8 mouse cellular contexts compared by ENCODE assay signal in genomic region chrX:122396781-122397581, GRCm38 (mm10). TPM values are rescaled to one million over a fixed set of nuclear protein-coding genes. Genes with fewer than 3 reads are reported as not detected.
DNase-seq lines count a peak whose midpoint lies in the region; ATAC-seq and TF ChIP-seq lines count a peak whose summit lies in the region.

TSS of gene Nap1l3 (minus strand) at chrX:122397401.

- 19% methylated on average over 38 of the region's 39 CpGs for whole genome bisulfite sequencing in forebrain, embryonic 14.5 days
- WGBS in liver, embryonic 13.5 days (ENCODE audit: insufficient replicate concordance) = 2% methylated on average over 35 of the region's 39 CpGs
- WGBS in stomach, postnatal 0 days = 8% methylated on average over 38 of the region's 39 CpGs

- peak within 1 kb of the TSS; percentile 48 for H3K4me2 ChIP-seq in forebrain, embryonic 14.5 days (ENCODE audit: low read length)
- H3K4me2 ChIP-seq in liver, embryonic 13.5 days = peak within 1 kb of the TSS; percentile 60
- peak within 1 kb of the TSS; percentile 58 for H3K4me2 ChIP-seq in stomach, postnatal 0 days (replicated peaks; ENCODE audit: low read depth)

- peak; percentile 99 for ATAC-seq in forebrain, embryonic 14.5 days
- ATAC-seq in liver, embryonic 13.5 days (ENCODE audit: low read depth) = peak; percentile 93
- peak; percentile 98 for ATAC-seq in stomach, postnatal 0 days (ENCODE audit: low FRiP score, low TSS enrichment)

- no peak within 1 kb of the TSS for H3K27ac ChIP-seq in ES-E14 (ENCODE audit: insufficient read depth, low read depth, low read length, poor library complexity, severe bottlenecking)
- peak within 1 kb of the TSS; percentile 60; the same call in 1 of the 2 replicates for H3K27ac ChIP-seq in forebrain, embryonic 14.5 days (ENCODE audit: low read depth, low read length)
- no peak within 1 kb of the TSS for H3K27ac ChIP-seq in liver, embryonic 13.5 days
- H3K27ac ChIP-seq in stomach, postnatal 0 days (replicated peaks) = no peak within 1 kb of the TSS

- in situ Hi-C loops in ES-E14 (cut with MboI; ENCODE audit: low sequenced_read_pairs in 2 of 2, unreplicated experiment in 2 of 2) = no loop called here

- no peaks in the 10 kb centered on the region for H3K27me3 ChIP-seq in forebrain, embryonic 14.5 days (replicated peaks; ENCODE audit: control insufficient read depth, insufficient read depth, low read length)
- H3K27me3 ChIP-seq in liver, embryonic 13.5 days = no peaks in the 10 kb centered on the region
- H3K27me3 ChIP-seq in stomach, postnatal 0 days (ENCODE audit: control insufficient read depth, insufficient read depth, low read length) = no peaks in the 10 kb centered on the region

- H3K36me3 ChIP-seq in ES-E14 (ENCODE audit: control insufficient read depth, insufficient read depth, low read length, poor library complexity, severe bottlenecking) = no peaks in the 10 kb centered on the region
- no peaks in the 10 kb centered on the region for H3K36me3 ChIP-seq in forebrain, embryonic 14.5 days (ENCODE audit: control insufficient read depth, insufficient read depth, low read length)
- no peaks in the 10 kb centered on the region for H3K36me3 ChIP-seq in liver, embryonic 13.5 days
- H3K36me3 ChIP-seq in stomach, postnatal 0 days (ENCODE audit: control insufficient read depth, insufficient read depth, low read length) = no peaks in the 10 kb centered on the region

- DNase-seq in ES-E14 (ENCODE audit: low read depth, low spot score) = peak; percentile 43
- peak; percentile 75 to 89 for DNase-seq in cerebellum, adult 18-20 months
- peak; percentile 89 for DNase-seq in forebrain, embryonic 14.5 days (ENCODE audit: low spot score)
- peak; percentile 67 to 71 for DNase-seq in heart, postnatal 10 days
- peak; percentile 76 to 81 for DNase-seq in kidney, postnatal 36 days
- peak; percentile 17 for DNase-seq in liver, embryonic 13.5 days
- peak; percentile 63 for DNase-seq in neural tube, embryonic 10.5 days (ENCODE audit: extremely low spot score, low spot score)
- peak; percentile 58 for DNase-seq in stomach, postnatal 0 days (ENCODE audit: low spot score)

- H3K4me1 ChIP-seq in ES-E14 (ENCODE audit: control insufficient read depth in 2 of 2, insufficient read depth in 2 of 2, low read length in 2 of 2, poor library complexity in 1 of 2) = no peaks in the 10 kb centered on the region
- H3K4me1 ChIP-seq in forebrain, embryonic 14.5 days (ENCODE audit: control insufficient read depth, insufficient read depth, low read length) = no peaks in the 10 kb centered on the region
- no peaks in the 10 kb centered on the region for H3K4me1 ChIP-seq in liver, embryonic 13.5 days (replicated peaks)
- H3K4me1 ChIP-seq in stomach, postnatal 0 days (replicated peaks; ENCODE audit: control insufficient read depth, insufficient read depth) = no peaks in the 10 kb centered on the region

- peak within 1 kb of the TSS; percentile 44 for H3K9ac ChIP-seq in ES-E14 (ENCODE audit: insufficient read depth, low read depth, low read length, poor library complexity, severe bottlenecking)
- peak within 1 kb of the TSS; percentile 65 for H3K9ac ChIP-seq in forebrain, embryonic 14.5 days (ENCODE audit: low read length)
- peak within 1 kb of the TSS; percentile 41 for H3K9ac ChIP-seq in liver, embryonic 13.5 days
- H3K9ac ChIP-seq in stomach, postnatal 0 days (ENCODE audit: low read length) = peak within 1 kb of the TSS; percentile 38

- intact Hi-C loops in heart, postnatal 10 days (cut with DNase I) = no loop called here

- H3K9me3 ChIP-seq in ES-E14 (ENCODE audit: control insufficient read depth, insufficient read depth, low read depth, low read length) = no peaks in the 10 kb centered on the region
- H3K9me3 ChIP-seq in forebrain, embryonic 14.5 days (replicated peaks; ENCODE audit: control insufficient read depth, low read length) = no peaks in the 10 kb centered on the region
- H3K9me3 ChIP-seq in liver, embryonic 13.5 days (replicated peaks) = no peaks in the 10 kb centered on the region
- H3K9me3 ChIP-seq in stomach, postnatal 0 days (ENCODE audit: control insufficient read depth, low read length) = no peaks in the 10 kb centered on the region

- peak within 1 kb of the TSS; percentile 75 to 76 for H3K4me3 ChIP-seq in ES-E14 (ENCODE audit: insufficient read depth in 1 of 2, low read depth in 1 of 2, low read length in 2 of 2, poor library complexity in 1 of 2, severe bottlenecking in 1 of 2)
- H3K4me3 ChIP-seq in forebrain, embryonic 14.5 days (ENCODE audit: low read depth, low read length) = peak within 1 kb of the TSS; percentile 52
- H3K4me3 ChIP-seq in liver, embryonic 13.5 days (replicated peaks) = peak within 1 kb of the TSS; percentile 51
- peak within 1 kb of the TSS; percentile 51 for H3K4me3 ChIP-seq in stomach, postnatal 0 days (ENCODE audit: low read depth, low read length)

- no peak for TF ChIP-seq CTCF in stomach, postnatal 0 days (IDR thresholded peaks at IDR 0.05; ENCODE audit: low read depth)

- no peak for TF ChIP-seq EP300 in stomach, postnatal 0 days (optimal IDR thresholded peaks at IDR 0.05)

TF ChIP-seq in ES-E14, 5 proteins besides CTCF, POLR2A, EP300 and RAD21:
- TF ChIP-seq CHD2 (IDR thresholded peaks at IDR 0.05; ENCODE audit: low read depth, low read length) = no peak
- TF ChIP-seq MAFK (IDR thresholded peaks at IDR 0.05; ENCODE audit: insufficient read depth, low read depth, low read length) = no peak
- TF ChIP-seq ZNF384 (IDR thresholded peaks at IDR 0.05; ENCODE audit: low read depth, low read length) = no peak
- TF ChIP-seq ZC3H11A (IDR thresholded peaks at IDR 0.05; ENCODE audit: borderline replicate concordance, low read depth, low read length) = no peak
- TF ChIP-seq HCFC1 (IDR thresholded peaks at IDR 0.05; ENCODE audit: borderline replicate concordance, insufficient read depth, low read length) = no peak

RNA-seq across cellular contexts. Expression of gene Nap1l3, which starts in this region (rescaled TPM):
- 0.85 and 0.94 TPM in 2 replicates for total RNA-seq in ES-E14 (2012; rRNA removed)
- 27.5 and 34.0 TPM in 2 replicates for polyA plus RNA-seq in forebrain, embryonic 14.5 days (2014; fragmentation: Nextera tagmentation; extraction: Ambion mirVana)
- 1 to 10 TPM; 1.3 to 2.3 TPM for total RNA-seq in heart, postnatal 10 days (2021)
- polyA plus RNA-seq in liver, embryonic 13.5 days (2015; fragmentation: Nextera tagmentation; extraction: Ambion mirVana) = 0.38 and 0.52 TPM in 2 replicates
- 2.4 and 2.8 TPM in 2 replicates for polyA plus RNA-seq in stomach, postnatal 0 days (2015; fragmentation: Nextera tagmentation; extraction: Ambion mirVana)

Comparison
In these comparisons a context has a peak if more than half of its experiments do, and no peak if none do; other contexts are left out.
1. Peak in DNase-seq, H3K4me3 ChIP-seq and H3K9ac ChIP-seq in ES-E14; RNA of the gene not detected or under 1 TPM.
2. Peak in DNase-seq, ATAC-seq, H3K4me3 ChIP-seq, H3K9ac ChIP-seq and H3K4me2 ChIP-seq in liver, embryonic 13.5 days; RNA of the gene not detected or under 1 TPM.
3. DNase-seq: peak in every context shown above with its lines; median percentile 89 in forebrain, embryonic 14.5 days; 82 in cerebellum, adult 18-20 months; 78 in kidney, postnatal 36 days; 69 in heart, postnatal 10 days; 63 in neural tube, embryonic 10.5 days; 58 in stomach, postnatal 0 days; 43 in ES-E14; 17 in liver, embryonic 13.5 days.